ENCODE assay signal across 9 mouse cellular contexts in genomic region chr5:127405391-127406000, GRCm38 (mm10).
A peak's percentile ranks its signal among the peaks of the same experiment; 100 is the strongest.
DNase-seq lines count a peak whose midpoint lies in the region; ATAC-seq and TF ChIP-seq lines count a peak whose summit lies in the region.
"Had no signal": no experiment of that assay in that cellular context is flagged by ENCODE, and none has a peak within 500 bp of the region (broad histone marks: within the 10 kb centered on the region; RNA-seq: fewer than 3 reads in every experiment).

No protein-coding gene starts in this region.

- 66% methylated on average over 18 of the region's 18 CpGs for WGBS in liver, postnatal 0 days (ENCODE audit: insufficient replicate concordance)
- 54% methylated on average over 18 of the region's 18 CpGs for WGBS in heart, embryonic 11.5 days (ENCODE audit: insufficient replicate concordance)
- 26% methylated on average over 18 of the region's 18 CpGs for WGBS in stomach, embryonic 16.5 days

- no peak overlapping the region for H3K4me3 ChIP-seq in liver, postnatal 0 days (ENCODE audit: low read depth, low read length)
- H3K4me3 ChIP-seq in heart, embryonic 11.5 days (ENCODE audit: low read depth, low read length), result no peak overlapping the region
- H3K4me3 ChIP-seq in stomach, embryonic 16.5 days (replicated peaks; ENCODE audit: low read length), result no peak overlapping the region

- H3K9me3 ChIP-seq in liver, postnatal 0 days (ENCODE audit: low read length), result no peaks in the 10 kb centered on the region; the same call in 1 of the 2 replicates
- H3K9me3 ChIP-seq in heart, embryonic 11.5 days (replicated peaks; ENCODE audit: control insufficient read depth, low read length), result no peaks in the 10 kb centered on the region
- H3K9me3 ChIP-seq in stomach, embryonic 16.5 days (replicated peaks; ENCODE audit: control insufficient read depth, low read length), result no peaks in the 10 kb centered on the region

- no peak overlapping the region for H3K27ac ChIP-seq in liver, postnatal 0 days (ENCODE audit: low read depth)
- peak overlapping the region; percentile 38; the same call in 1 of the 2 replicates for H3K27ac ChIP-seq in heart, embryonic 11.5 days (ENCODE audit: low read depth, low read length)
- H3K27ac ChIP-seq in stomach, embryonic 16.5 days (ENCODE audit: low read length), result peak overlapping the region; percentile 71

- no peaks in the 10 kb centered on the region for H3K27me3 ChIP-seq in liver, postnatal 0 days (ENCODE audit: insufficient read depth, low read length)
- no peaks in the 10 kb centered on the region for H3K27me3 ChIP-seq in heart, embryonic 11.5 days (ENCODE audit: control insufficient read depth, insufficient read depth, low read length)
- no peaks in the 10 kb centered on the region for H3K27me3 ChIP-seq in stomach, embryonic 16.5 days (ENCODE audit: control insufficient read depth, insufficient read depth, low read length)
- H3K27me3 ChIP-seq: megakaryocyte, embryonic 14.5 days had no signal

- ATAC-seq in liver, postnatal 0 days, result no peak
- ATAC-seq in heart, embryonic 11.5 days (replicated peaks; ENCODE audit: insufficient number of reproducible peaks, low FRiP score, low TSS enrichment), result peak; percentile 49; the same call in 1 of the 2 replicates
- ATAC-seq in stomach, embryonic 16.5 days (ENCODE audit: insufficient read depth, low FRiP score), result peak; percentile 23; the same call in 1 of the 2 replicates
- no peak for ATAC-seq in inflammation-experienced regulatory T-cells, adult 6 months

- H3K4me2 ChIP-seq in liver, postnatal 0 days (ENCODE audit: low read depth, low read length), result no peak overlapping the region
- no peak overlapping the region for H3K4me2 ChIP-seq in heart, embryonic 11.5 days
- H3K4me2 ChIP-seq in stomach, embryonic 16.5 days (ENCODE audit: low read depth, low read length), result no peak overlapping the region

- H3K9ac ChIP-seq in liver, postnatal 0 days (replicated peaks), result no peak overlapping the region
- no peak overlapping the region for H3K9ac ChIP-seq in heart, embryonic 11.5 days (ENCODE audit: low read depth, low read length)
- no peak overlapping the region for H3K9ac ChIP-seq in stomach, embryonic 16.5 days (ENCODE audit: low read length)

- DNase-seq in liver, result peak; percentile 43
- DNase-seq in liver, postnatal 0 days, result no peak
- peak; percentile 81 to 97 for DNase-seq in cerebellum, postnatal 4 days (ENCODE audit: low spot score in 2 of 2)
- peak; percentile 62 for DNase-seq in kidney, adult 9 months
- peak; percentile 91 for DNase-seq in lung, postnatal 36 days

- TF ChIP-seq EP300 in liver, postnatal 0 days (IDR thresholded peaks at IDR 0.05; ENCODE audit: low read depth), result no peak

- no peak for TF ChIP-seq CTCF in liver, postnatal 0 days (IDR thresholded peaks at IDR 0.05; ENCODE audit: low read depth)

- no peaks in the 10 kb centered on the region for H3K36me3 ChIP-seq in liver, postnatal 0 days (replicated peaks; ENCODE audit: insufficient read depth, low read length)
- H3K36me3 ChIP-seq in heart, embryonic 11.5 days (ENCODE audit: control insufficient read depth, insufficient read depth, low read length), result no peaks in the 10 kb centered on the region
- no peaks in the 10 kb centered on the region for H3K36me3 ChIP-seq in stomach, embryonic 16.5 days (ENCODE audit: control insufficient read depth, insufficient read depth, low read length)

- H3K4me1 ChIP-seq in liver, postnatal 0 days (ENCODE audit: insufficient read depth), result no peaks in the 10 kb centered on the region
- H3K4me1 ChIP-seq in heart, embryonic 11.5 days (ENCODE audit: control insufficient read depth, insufficient read depth, low read length), result peaks cover 8% of the 10 kb centered on the region; the same call in 1 of the 2 replicates
- H3K4me1 ChIP-seq in stomach, embryonic 16.5 days (ENCODE audit: control insufficient read depth, insufficient read depth, low read length), result peaks cover 14% of the 10 kb centered on the region
- H3K4me1 ChIP-seq: megakaryocyte, embryonic 14.5 days had no signal

Comparison
In these comparisons a context has a peak if more than half of its experiments do, and no peak if none do; other contexts are left out.
1. ATAC-seq: peak in heart, embryonic 11.5 days (single experiment) and stomach, embryonic 16.5 days (single experiment); none in liver, postnatal 0 days (single experiment) and inflammation-experienced regulatory T-cells, adult 6 months (single experiment).